Mouse (Mus musculus): ENCODE measurements around the gene Pusl1. TPM values are rescaled to one million over a fixed set of nuclear protein-coding genes. Genes with fewer than 3 reads are reported as not detected.

Pusl1 gene
- polyA plus RNA-seq, 1 experiment, result 27.3 TPM

GRCm38 (mm10) chr4:155904318-155905102, 12.9 kb upstream of the Pusl1 start:
- Histone ChIP-seq H3K4me1 (ENCODE audit: control insufficient read depth, insufficient read depth, low read length) (no peaks in the 10 kb centered on the region), H3K4me3 (ENCODE audit: insufficient read depth, low read depth, low read length) (no peak overlapping the region), H3K36me3 (ENCODE audit: control insufficient read depth, insufficient read depth, low read length) (no peaks in the 10 kb centered on the region), H3K27me3 (replicated peaks; ENCODE audit: control insufficient read depth, insufficient read depth, low read length) (no peaks in the 10 kb centered on the region), H3K27ac (ENCODE audit: insufficient read depth, low read depth, low read length) (no peak overlapping the region)
- WGBS, result 94% methylated on average over 13 of the region's 13 CpGs
- peak; percentile 5 for DNase-seq
- no peak for TF ChIP-seq POLR2A (IDR thresholded peaks at IDR 0.05; ENCODE audit: low read depth, low read length)
- peak; percentile 43; the same call in 1 of the 2 replicates for TF ChIP-seq CTCF (conservative IDR thresholded peaks at IDR 0.05; ENCODE audit: insufficient read depth, insufficient read length, low read depth, low read length)

DNA sequence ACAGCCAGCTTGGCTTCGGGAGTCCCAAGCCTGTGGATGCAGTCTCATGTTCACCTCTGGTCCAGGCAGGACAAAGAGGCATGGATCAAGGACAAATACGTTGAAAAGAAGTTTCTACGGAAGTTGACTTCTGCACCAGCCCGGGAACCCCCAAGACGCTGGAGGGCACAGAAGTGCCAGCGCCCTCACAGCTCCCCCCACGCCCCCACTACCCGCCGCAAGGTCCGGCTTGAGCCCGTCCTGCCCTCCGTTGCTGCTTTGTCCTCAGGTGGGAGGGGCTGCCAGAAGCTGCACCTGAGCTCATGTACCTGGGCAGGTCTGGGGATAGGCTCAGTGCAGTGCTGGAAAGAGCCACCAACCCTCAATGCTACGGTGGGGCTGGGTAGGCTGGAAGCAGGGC, 11.7 kb upstream of the Pusl1 start:
- Histone ChIP-seq H3K27ac (ENCODE audit: insufficient read depth, low read depth, low read length) (no peak overlapping the region), H3K36me3 (ENCODE audit: control insufficient read depth, insufficient read depth, low read length) (no peaks in the 10 kb centered on the region), H3K4me1 (ENCODE audit: control insufficient read depth, insufficient read depth, low read length) (no peaks in the 10 kb centered on the region), H3K27me3 (replicated peaks; ENCODE audit: control insufficient read depth, insufficient read depth, low read length) (no peaks in the 10 kb centered on the region), H3K4me3 (ENCODE audit: insufficient read depth, low read depth, low read length) (no peak overlapping the region)
- DNase-seq, result no peak
- 95% methylated on average over 13 of the region's 13 CpGs for WGBS
- TF ChIP-seq POLR2A (IDR thresholded peaks at IDR 0.05; ENCODE audit: low read depth, low read length) (no peak), CTCF (conservative IDR thresholded peaks at IDR 0.05; ENCODE audit: insufficient read depth, insufficient read length, low read depth, low read length) (no peak)

- 53% methylated on average over 3 of the region's 3 CpGs for WGBS
- Histone ChIP-seq H3K27ac (ENCODE audit: insufficient read depth, low read depth, low read length) (no peak overlapping the region), H3K27me3 (replicated peaks; ENCODE audit: control insufficient read depth, insufficient read depth, low read length) (no peaks in the 10 kb centered on the region), H3K4me3 (ENCODE audit: insufficient read depth, low read depth, low read length) (no peak overlapping the region), H3K36me3 (ENCODE audit: control insufficient read depth, insufficient read depth, low read length) (no peaks in the 10 kb centered on the region), H3K4me1 (ENCODE audit: control insufficient read depth, insufficient read depth, low read length) (no peaks in the 10 kb centered on the region)
- TF ChIP-seq POLR2A (IDR thresholded peaks at IDR 0.05; ENCODE audit: low read depth, low read length) (no peak), CTCF (conservative IDR thresholded peaks at IDR 0.05; ENCODE audit: insufficient read depth, insufficient read length, low read depth, low read length) (no peak)
- DNase-seq, result peak; percentile 52
Observed at GRCm38 (mm10) chr4:155901205-155901604, 9.6 kb upstream of the Pusl1 start.

- Histone ChIP-seq H3K4me3 (ENCODE audit: insufficient read depth, low read depth, low read length) (no peak overlapping the region), H3K36me3 (ENCODE audit: control insufficient read depth, insufficient read depth, low read length) (no peaks in the 10 kb centered on the region), H3K27ac (ENCODE audit: insufficient read depth, low read depth, low read length) (no peak overlapping the region), H3K27me3 (replicated peaks; ENCODE audit: control insufficient read depth, insufficient read depth, low read length) (no peaks in the 10 kb centered on the region), H3K4me1 (ENCODE audit: control insufficient read depth, insufficient read depth, low read length) (no peaks in the 10 kb centered on the region)
- 83% methylated on average over 7 of the region's 7 CpGs for WGBS
- TF ChIP-seq POLR2A (IDR thresholded peaks at IDR 0.05; ENCODE audit: low read depth, low read length), result no peak
- no peak for TF ChIP-seq CTCF (conservative IDR thresholded peaks at IDR 0.05; ENCODE audit: insufficient read depth, insufficient read length, low read depth, low read length)
- no peak for DNase-seq
Observed at GRCm38 (mm10) chr4:155899355-155899754, 7.8 kb upstream of the Pusl1 start.

GRCm38 (mm10) chr4:155898318-155898717, 6.7 kb upstream of the Pusl1 start:
- Histone ChIP-seq H3K4me3 (ENCODE audit: insufficient read depth, low read depth, low read length) (no peak overlapping the region), H3K27ac (ENCODE audit: insufficient read depth, low read depth, low read length) (no peak overlapping the region), H3K4me1 (ENCODE audit: control insufficient read depth, insufficient read depth, low read length) (0 out of 2 replicates have a peak, but pooled peaks cover under 1% of the 10 kb centered on the region), H3K27me3 (replicated peaks; ENCODE audit: control insufficient read depth, insufficient read depth, low read length) (no peaks in the 10 kb centered on the region), H3K36me3 (ENCODE audit: control insufficient read depth, insufficient read depth, low read length) (no peaks in the 10 kb centered on the region)
- TF ChIP-seq CTCF (conservative IDR thresholded peaks at IDR 0.05; ENCODE audit: insufficient read depth, insufficient read length, low read depth, low read length) (no peak), POLR2A (IDR thresholded peaks at IDR 0.05; ENCODE audit: low read depth, low read length) (no peak)
- 100% methylated on average over 2 of the region's 2 CpGs for WGBS
- no peak for DNase-seq

DNA sequence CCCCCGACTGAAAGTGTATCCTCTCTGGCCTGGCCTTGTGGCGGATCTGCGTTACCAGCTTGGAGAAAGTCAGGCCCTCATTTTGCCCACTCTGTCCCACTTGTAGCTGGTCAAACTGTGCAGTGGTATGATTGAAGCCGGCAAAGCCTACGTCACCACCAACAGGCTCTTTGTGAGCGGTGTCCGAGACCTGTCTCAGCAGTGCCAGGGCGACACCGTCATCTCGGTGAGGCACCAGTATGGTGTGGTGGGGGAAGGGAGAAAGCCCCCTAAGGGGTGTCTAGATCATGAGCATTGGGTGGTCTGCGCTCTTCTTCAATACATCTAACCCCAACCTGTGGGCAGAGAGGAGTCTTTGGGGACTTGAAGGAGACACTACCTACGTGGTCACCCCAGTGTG, 4.9 kb upstream of the Pusl1 start:
- Histone ChIP-seq H3K4me3 (ENCODE audit: insufficient read depth, low read depth, low read length) (no peak overlapping the region), H3K4me1 (ENCODE audit: control insufficient read depth, insufficient read depth, low read length) (peaks cover 7% of the 10 kb centered on the region; the same call in 1 of the 2 replicates), H3K27ac (ENCODE audit: insufficient read depth, low read depth, low read length) (no peak overlapping the region), H3K27me3 (replicated peaks; ENCODE audit: control insufficient read depth, insufficient read depth, low read length) (no peaks in the 10 kb centered on the region), H3K36me3 (ENCODE audit: control insufficient read depth, insufficient read depth, low read length) (no peaks in the 10 kb centered on the region)
- 98% methylated on average over 12 of the region's 12 CpGs for WGBS
- TF ChIP-seq POLR2A (IDR thresholded peaks at IDR 0.05; ENCODE audit: low read depth, low read length) (no peak), CTCF (conservative IDR thresholded peaks at IDR 0.05; ENCODE audit: insufficient read depth, insufficient read length, low read depth, low read length) (no peak)
- DNase-seq, result no peak

DNA sequence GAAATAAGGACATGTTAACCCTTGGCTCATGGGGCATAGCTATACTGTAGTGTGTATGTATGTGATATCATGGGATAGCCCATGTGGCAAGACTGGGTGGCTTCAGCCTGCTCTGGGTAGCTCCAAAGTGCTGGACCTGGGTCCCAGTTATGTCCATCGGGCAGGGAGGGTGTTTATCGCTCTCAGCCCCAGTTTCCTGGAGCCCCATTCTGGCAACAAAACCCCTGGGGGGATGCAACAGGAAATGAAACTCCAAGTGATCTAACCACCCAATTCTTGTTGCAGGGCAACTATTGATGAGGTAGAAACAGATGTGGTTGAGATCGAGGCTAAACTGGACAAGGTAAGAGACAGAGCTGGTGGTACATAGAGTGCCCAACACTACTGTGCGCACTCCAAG, 4.2 kb upstream of the Pusl1 start:
- no peaks in the 10 kb centered on the region for H3K36me3 ChIP-seq (ENCODE audit: control insufficient read depth, insufficient read depth, low read length)
- H3K27ac ChIP-seq (ENCODE audit: insufficient read depth, low read depth, low read length), result no peak overlapping the region
- DNase-seq, result no peak
- no peak for TF ChIP-seq CTCF (conservative IDR thresholded peaks at IDR 0.05; ENCODE audit: insufficient read depth, insufficient read length, low read depth, low read length)
- TF ChIP-seq POLR2A (IDR thresholded peaks at IDR 0.05; ENCODE audit: low read depth, low read length), result no peak
- peaks cover 7% of the 10 kb centered on the region; the same call in 1 of the 2 replicates for H3K4me1 ChIP-seq (ENCODE audit: control insufficient read depth, insufficient read depth, low read length)
- H3K27me3 ChIP-seq (replicated peaks; ENCODE audit: control insufficient read depth, insufficient read depth, low read length), result no peaks in the 10 kb centered on the region
- 84% methylated on average over 4 of the region's 4 CpGs for whole genome bisulfite sequencing
- no peak overlapping the region for H3K4me3 ChIP-seq (ENCODE audit: insufficient read depth, low read depth, low read length)
